In genomic region chr11:77665384-77665783, GRCm38 (mm10) we compare ENCODE assay signal across 11 mouse cellular contexts. TPM values are rescaled to one million over a fixed set of nuclear protein-coding genes. Genes with fewer than 3 reads are reported as not detected.
"Had no signal": no experiment of that assay in that cellular context is flagged by ENCODE, and none has a peak within 500 bp of the region (broad histone marks: within the 10 kb centered on the region; RNA-seq: fewer than 3 reads in every experiment).

No protein-coding gene starts in this region.

RNA-seq across cellular contexts. Expression of gene Cryba1, which starts 59.7 kb away (rescaled TPM):
- total RNA-seq: megakaryocyte progenitor cell, adult 5-6 weeks; midbrain, postnatal 0 days; monocyte, adult 5-6 weeks had no signal
- polyA plus RNA-seq: liver, embryonic 15.5 days; lung, embryonic 14.5 days; lung, embryonic 16.5 days; macrophage; small intestine, adult 2 months; stomach, embryonic 15.5 days; stomach, postnatal 0 days; testis, adult 2 months had no signal
